Mouse (Mus musculus): ENCODE measurements around the gene Olfr765.

DNA sequence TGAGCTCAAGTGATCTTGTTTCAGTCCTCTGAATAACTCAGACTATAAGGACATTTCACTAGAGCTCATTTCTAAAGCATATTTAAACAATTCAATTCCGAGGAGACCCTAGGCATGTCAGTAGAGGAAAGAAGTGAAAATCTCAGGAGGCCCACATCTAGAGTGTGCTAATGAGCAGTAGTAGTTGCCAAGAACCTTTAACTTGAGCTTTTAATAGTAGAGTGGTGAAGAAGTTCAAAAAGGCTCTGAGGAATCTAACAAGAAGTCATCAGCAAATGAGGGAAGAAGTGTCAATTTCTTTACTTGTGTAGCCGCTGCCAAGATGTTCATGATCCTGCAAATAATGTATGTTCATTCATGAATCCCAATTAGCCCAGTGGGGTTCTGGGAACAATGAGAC is 19.1 kb upstream of the Olfr765 start, which contains the start of gene Olfr766-ps1:
- no peak for TF ChIP-seq CTCF (IDR thresholded peaks at IDR 0.05 in 2 of 3, conservative IDR thresholded peaks at IDR 0.05 in 1 of 3; ENCODE audit: control insufficient read depth in 1 of 3, insufficient read depth in 1 of 3, low read depth in 2 of 3, low read length in 3 of 3, poor library complexity in 1 of 3, severe bottlenecking in 1 of 3)
- no peak for TF ChIP-seq USF1 (IDR thresholded peaks at IDR 0.05; ENCODE audit: low read depth, low read length)
- TF ChIP-seq CHD1 (IDR thresholded peaks at IDR 0.05; ENCODE audit: low read depth, low read length): no peak
- TF ChIP-seq POLR2A (IDR thresholded peaks at IDR 0.05; ENCODE audit: control insufficient read depth in 1 of 2, insufficient read depth in 1 of 2, low read depth in 1 of 2, low read length in 2 of 2, poor library complexity in 1 of 2): no peak
- TF ChIP-seq TAL1 (IDR thresholded peaks at IDR 0.05; ENCODE audit: low read length): no peak
- no peak for TF ChIP-seq GATA1 (IDR thresholded peaks at IDR 0.05; ENCODE audit: low read depth, low read length)
- no peak for TF ChIP-seq TCF12 (IDR thresholded peaks at IDR 0.05; ENCODE audit: low read depth, low read length)
- TF ChIP-seq MYC (IDR thresholded peaks at IDR 0.05; ENCODE audit: low read depth, low read length): no peak
- no peak for TF ChIP-seq MXI1 (IDR thresholded peaks at IDR 0.05; ENCODE audit: low read depth, low read length)
- no peak for TF ChIP-seq MAFK (IDR thresholded peaks at IDR 0.05; ENCODE audit: borderline replicate concordance, low read depth, low read length)
- TF ChIP-seq ELF1 (IDR thresholded peaks at IDR 0.05; ENCODE audit: low read depth, low read length): no peak

Measured in MEL (cell line).